Mouse (Mus musculus) frontal cortex, adult (tissue): Measurements from ENCODE around the gene BC017158.

ENCODE experiments used
- ATAC-seq: cut with Nextera tagmentation; 2 replicates; pipeline ENCODE4 v1.9.2; 2017; ENCODE audit warnings: mild to moderate bottlenecking, moderate library complexity, mixed read lengths; ENCODE audit not compliant: low TSS enrichment

Gene BC017158

DNA sequence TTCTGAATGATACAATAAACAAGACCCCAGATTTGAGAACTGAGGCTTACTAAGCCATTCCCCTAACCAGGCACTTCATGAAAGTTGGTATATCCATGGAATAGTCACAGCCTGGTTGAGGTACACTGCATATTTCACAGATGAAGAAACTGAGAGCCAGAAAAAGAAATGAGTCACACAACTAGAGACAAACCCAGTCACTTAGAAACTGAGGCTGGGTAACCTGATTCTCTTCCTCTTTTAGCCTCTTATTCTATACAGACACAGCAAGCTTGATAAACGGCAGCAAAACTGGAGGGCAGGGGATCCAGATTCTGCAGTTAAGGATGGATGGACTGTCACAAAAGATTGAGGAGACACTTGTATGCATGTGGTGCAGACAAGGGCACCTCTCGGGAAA is 63.2 kb downstream of the BC017158 start:
- ATAC-seq = no peak

DNA sequence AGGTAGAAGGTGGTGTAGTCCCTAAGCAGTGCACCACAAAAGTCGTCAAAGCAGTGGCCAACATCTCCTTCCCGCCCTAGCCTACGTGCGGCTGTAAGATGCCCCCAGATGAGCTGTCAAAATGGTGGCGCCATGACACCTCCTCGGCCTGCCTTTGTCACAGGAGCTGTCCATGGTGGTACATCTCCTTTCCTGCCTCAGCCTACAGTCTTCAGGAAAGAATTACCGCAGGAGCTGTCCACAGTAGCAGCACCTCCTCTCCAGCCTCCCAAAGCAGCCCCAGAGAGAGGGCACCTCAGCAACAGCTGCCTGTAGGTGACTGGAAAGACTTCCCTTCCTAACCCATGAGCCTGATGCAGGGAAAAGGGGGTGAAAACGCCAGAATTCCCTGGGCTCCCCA is 66.2 kb downstream of the BC017158 start:
- no peak for ATAC-seq
